Mouse (Mus musculus) naive thymus-derived CD4-positive, alpha-beta T cell, adult 2 months (primary cell): Measurements from ENCODE around the gene Cdr2.
"Not testable (repeated sequence)": the region's sequence is repeated elsewhere in the genome, so short reads cannot be mapped to it uniquely, and the experiment has no call there.

Experiments used
- DNase-seq: peaks from one replicate; pipeline ENCODE4 v3.0.0-alpha.2; 2011; ENCODE audit warnings: low read depth

The Cdr2 gene

DNA sequence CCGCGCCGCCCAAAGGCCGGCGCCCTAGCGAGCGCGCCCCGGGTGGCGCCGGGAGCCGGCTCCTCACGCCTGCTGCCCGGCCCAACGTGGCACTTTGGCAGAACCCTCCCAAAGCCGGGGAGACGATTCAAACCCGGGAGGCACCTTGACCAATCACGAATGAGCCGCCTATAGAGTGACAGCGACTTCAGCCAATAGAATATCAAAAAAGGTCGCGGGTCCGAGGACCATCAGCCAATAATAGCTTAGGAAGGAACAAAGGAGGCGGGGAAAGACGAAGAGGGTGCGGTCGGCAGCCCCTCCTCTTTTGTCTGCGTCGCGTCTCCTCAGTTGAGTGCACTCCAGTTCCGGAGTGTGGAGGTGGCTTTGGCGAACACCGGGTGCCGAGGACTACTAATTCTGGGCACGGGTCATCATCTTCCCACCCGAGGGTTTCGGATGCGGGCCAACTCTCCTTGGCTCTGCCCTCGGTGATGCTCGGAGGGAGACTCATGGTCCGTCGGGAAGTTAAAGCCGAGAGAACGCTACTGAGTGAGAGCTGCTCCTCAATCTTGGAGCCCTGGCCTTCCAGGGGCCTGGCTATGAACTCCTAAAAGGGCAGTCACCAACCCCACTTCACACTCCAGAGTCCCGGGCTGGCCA, at the start of gene Cdr2, which contains the start of gene Mfsd13b:
Gene Cdr2, minus strand, starts transcription at position 113 of the 642 bp plus-strand sequence.
Gene Mfsd13b, plus strand, starts transcription at position 310 of the 642 bp plus-strand sequence.
- peak; percentile 99 for DNase-seq

DNA sequence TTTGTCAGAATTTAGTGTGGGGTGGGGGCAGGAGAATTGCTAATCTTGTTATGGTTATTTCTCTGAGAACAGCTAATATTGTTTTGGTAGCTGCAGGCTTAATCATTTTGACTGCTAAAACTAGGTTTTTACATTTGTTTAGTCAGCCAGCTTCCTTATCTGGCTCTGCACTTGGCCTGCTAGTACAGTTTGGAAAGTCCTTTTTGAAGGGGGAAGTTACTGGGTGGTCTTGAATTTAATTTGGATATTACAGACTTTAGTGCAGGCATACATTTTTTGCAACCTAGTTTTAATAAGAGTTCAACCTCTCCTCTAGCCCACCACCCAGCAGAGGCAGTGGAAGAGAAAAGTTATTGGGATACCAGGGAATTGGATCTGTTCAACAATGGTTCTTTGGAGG, 47.8 kb upstream of the Cdr2 start:
- not testable (repeated sequence) for DNase-seq

DNA sequence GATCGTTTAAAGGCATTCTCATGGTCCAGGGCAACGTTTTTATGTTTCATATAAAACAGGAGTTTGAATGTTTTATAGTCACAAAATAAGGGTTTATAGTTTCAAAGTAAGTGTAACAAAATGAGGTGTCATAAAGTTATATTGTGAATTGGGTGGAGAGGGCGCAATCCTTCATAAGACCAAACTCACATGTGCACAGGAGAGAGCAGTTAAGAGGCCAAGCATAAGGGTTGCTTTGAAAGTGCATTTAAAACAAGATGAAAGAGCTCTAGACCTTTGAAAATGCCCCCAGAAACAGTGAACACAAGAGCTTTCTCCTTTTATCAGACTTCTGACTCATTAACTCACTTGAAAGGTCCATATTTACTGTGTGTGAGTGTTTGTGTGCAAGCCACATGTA, 44.2 kb upstream of the Cdr2 start:
- DNase-seq, result no peak

DNA sequence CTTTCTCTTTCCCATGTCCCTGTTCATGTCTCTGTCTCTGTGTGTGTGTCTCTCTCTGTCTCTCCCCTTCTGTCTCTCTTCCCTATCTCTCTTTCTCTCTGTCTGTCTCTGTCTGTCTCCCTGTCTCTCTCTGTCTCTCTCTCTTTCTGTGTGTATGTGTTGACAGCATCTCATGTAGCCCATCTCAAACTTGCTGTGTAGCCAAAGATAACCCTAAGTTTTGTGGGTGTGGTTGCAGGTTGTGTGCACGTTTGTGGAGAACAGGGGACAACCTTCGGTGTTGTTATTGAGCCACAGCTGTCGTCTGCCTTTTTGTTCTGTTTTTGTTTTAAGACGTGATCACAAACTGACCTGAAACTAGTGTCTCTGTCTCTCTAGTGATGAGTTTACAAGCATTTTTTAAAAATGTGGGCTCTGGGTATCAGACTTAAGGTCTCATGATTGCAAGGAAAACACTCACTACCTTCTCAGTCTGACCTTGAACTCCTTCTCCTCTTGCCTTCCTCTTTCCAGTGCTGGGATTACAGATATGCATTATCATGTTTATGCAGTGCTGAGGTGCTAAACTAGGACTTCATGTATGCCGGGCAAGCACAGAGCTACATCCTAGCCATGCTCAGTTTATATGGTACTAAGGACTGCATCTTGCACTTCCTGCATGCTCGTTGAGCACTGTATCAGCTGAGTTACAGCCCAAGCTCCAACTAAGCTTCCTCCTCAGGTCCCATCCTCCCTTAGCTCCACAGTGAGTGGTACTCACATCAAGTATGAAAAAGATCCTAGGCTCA, 43.3 kb upstream of the Cdr2 start:
- no peak for DNase-seq

DNA sequence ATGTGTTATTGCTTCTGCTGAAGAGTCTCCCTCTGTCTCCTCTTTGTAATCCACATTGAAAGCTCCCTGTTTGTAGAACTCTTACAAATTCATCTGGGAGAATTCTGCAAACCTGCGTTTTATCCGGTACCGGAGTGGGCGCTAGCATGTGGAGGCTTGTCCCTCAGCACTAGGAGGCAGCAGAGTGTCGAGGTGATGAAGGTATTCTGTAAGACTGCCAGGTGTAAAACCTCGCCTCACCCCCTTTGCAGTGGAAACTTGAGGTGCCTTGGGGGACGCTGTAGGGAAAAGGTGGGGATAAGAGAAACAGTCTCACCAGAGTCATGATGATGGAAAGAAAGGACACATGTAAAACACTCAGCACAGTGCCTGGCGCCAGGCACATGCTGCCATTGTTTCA, 38.2 kb upstream of the Cdr2 start:
- peak; percentile 77 for DNase-seq

DNA sequence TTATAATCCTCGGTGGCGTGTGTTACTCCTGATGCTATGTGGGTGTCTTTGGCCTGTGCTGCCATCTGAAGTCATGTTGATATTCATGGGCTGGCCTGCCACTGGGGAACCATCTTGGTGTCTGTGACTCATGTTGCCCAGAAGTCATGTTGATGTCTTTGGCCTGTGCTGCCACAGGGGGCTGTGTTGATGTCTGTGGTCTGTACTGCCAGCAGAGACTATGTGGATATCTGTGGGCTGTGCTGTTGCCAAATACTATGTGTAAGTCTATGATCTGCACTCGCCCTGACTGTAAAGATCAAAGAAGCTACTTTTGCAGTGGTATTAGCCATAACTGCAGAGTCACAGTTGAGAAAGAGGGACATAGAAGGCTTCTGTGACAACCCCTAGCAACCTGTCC, 36.7 kb upstream of the Cdr2 start:
- no peak for DNase-seq

DNA sequence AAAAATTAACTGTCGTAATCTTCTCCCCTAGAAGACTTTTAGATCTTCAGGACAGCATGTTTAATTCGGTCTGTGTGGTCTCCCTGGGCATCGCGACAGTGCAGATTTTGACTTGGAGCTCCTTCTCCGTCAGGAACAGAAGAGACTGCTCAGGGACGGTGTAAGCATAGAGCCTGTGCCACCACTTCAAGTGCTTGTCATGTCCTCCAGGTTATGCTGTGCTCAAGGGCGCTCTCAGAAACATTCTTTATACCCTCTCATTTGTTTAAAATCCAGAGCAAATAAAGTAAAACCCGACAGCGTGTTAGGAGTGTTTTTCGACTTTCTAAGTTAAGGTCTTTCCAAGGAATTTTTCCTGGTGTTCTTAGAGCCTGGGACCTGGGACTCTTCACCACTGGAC, 32.4 kb upstream of the Cdr2 start:
- no peak for DNase-seq

DNA sequence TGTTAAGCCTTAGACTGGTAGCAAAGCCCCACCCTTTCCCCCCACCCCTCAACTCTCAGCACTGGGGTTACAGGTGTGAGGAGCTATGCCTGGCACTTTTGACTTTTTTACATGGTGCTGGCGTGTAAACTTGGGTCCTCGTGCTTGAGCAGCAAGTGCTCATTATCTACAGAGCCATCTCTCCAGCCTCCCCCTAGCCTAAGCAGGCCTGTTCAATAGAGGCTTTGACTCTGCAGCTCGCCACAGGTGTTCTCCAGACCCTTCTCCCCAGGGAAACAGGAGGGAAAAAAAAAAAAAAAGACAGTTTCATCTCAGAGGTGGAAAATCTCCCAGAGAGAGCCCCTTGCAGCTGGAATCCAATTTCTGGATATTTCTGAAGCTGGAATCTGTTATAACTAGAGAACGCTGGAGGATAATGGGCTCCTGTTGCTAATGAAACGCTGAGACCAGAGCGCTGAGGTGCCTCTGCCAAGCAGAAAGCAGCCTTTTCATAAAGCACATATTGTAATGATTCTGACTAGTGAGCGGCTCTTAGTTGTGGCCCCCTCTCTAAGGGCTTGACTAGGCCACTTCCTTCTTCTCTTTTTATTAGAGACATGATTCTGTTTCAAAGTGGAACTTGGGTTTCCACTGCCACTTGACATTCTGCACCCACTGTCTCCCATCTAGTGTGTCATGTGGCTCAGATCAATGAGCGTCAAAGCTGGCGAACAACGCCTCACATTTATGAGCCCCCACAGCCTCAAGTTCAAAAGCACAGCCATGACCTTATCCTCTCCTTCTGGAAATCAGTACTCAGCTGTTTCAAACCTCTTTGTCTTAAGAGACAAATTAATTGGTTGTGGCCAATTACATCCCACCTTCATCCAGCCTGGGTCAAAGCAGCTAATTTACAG, 29.9 kb upstream of the Cdr2 start:
- DNase-seq, result no peak

DNA sequence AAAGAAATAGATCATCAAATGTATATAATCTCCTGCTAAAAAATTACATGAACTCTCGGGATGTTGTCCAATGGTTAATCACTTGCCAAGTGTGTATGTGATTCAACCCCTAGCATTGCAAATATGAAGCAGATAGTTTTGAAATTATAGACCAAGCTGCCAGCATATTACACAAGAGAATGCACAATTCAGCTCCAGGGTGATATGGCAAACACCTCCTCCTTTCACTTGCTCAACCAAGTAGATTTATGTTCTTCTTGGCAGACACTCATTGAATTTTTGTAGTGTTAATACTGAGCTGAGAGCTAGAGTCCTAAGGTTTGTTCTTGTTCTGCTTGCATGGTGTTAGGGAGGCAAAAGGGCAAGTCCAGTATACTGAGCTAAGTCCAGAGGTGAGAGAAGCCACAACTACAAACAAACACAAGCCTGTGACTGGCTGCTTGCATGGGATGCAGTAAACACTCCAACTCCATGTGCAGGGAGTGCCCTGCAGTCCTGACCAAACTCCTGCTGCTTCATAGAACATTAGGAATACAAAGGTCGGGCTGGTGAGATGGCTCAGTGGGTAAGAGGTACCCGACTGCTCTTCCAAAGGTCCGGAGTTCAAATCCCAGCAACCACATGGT, 21.8 kb upstream of the Cdr2 start:
- no peak for DNase-seq

DNA sequence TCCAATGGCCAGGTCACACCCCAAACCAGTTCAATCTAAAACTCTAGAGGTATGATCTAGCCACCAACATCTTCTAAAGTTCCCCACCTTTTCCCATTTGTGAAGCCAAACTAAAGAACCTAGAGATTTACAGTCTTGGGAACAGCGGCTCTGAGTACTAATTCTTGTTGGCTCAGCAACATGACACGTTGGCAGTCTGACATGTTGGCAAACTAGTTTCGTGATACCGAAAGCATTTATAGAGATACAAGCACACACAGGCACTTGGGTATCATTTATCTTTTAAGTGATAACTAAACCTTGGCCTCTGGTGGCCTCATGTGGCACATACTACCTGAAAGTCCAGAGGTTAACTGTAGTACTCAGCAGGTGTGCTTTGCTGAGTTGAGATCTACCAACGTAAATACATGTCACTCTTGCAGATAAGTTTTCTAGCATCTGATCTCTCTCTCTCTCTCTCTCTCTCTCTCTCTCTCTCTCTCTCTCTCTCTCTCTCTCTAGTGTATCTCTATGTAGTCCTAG, 20.4 kb upstream of the Cdr2 start:
- DNase-seq, result no peak

DNA sequence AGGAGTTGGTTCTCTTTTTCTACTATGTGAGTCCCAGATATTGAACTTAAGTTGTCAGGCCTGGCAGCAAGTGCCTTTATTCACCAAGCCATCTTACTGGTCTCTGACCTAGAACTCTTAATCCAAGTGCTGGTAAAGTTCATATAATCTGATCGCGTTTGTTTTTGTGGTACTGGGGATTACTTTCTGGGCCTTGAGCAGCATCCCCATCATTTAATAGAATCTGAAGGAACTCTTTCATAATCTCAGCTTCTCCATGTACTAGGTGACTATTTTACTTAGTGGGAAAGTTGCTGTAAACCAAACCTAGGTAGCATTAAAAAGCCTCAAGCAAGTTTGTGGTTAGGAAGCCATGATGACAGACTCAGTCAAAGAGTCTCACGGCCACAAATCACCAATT, 19.8 kb upstream of the Cdr2 start:
- DNase-seq, result no peak

DNA sequence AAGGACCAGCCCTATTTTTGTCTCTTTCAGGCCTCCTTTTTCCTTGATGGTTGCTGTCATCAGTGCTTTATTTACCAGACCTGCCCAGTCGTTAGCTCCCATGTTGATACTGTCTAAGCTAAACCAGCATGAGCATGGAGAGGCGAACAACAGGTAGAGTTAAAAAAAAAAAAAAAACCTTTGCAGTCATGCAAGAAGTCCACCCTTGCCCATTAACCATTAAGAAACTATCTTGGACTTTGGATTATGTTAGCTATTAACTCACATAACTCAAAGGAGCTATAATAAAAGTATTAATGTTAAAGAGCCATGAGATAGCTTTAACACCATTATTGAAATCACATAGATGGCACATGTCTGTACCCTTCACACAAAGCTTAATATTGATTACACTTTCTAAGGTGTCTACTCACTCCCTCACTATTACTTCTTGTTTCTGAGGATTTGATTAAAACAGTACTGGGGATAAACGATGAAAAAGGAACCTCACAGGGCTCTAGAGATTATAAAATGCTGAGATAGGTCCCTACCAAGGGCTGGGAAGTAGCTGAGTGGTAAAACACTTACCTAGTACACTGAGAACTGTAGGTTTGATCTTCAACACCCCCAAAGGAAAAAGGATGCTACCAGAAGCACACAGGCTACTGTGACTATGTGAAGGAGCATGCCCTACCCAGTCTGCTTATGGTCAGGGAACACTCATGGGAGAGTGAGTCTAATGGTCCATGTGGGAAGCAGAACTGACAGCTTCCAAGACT, 18.1 kb upstream of the Cdr2 start:
- DNase-seq, result no peak

DNA sequence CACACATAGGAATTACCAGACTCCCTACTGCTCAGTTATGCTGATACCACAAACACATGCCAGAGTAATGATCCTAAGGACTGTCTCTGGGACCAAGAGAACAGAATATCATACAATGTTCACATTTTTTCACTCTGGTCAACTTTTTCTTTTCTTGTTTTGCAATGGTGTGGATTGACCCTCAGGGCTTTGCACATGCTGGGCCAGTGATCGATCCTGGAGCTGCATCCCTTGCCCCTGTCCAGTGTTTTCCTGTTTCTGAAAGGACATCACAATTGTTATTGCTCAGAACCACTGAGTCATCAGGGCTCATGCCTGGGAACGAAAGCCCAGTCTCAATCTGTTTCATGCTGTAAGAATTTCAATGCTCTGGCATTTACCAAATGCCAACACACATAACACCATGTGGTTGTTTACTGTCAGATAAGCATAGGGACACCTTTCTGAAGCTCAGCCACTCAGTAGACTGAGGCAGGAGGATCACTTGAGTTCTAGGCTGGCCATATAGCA, 17.0 kb upstream of the Cdr2 start:
- no peak for DNase-seq

DNA sequence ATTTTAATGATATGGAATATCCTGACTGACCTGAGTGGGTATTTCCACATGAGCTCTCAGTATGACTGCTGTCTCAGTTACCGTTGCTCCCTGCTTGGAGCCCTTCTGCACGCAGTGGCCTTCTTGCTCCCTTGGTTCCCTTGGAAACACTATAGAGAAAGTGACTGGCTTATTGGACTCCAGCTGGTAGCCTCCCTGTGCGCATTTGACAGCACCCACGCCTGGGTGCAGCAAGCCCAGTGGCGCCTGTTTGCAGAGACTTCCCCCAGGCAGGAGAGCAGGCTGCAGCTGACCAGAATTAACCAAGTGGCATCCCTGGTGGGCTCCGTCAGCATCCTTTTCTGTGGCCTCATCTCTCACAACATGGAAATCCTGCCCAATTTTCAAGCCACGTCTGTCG, 9.1 kb upstream of the Cdr2 start:
- no peak for DNase-seq

DNA sequence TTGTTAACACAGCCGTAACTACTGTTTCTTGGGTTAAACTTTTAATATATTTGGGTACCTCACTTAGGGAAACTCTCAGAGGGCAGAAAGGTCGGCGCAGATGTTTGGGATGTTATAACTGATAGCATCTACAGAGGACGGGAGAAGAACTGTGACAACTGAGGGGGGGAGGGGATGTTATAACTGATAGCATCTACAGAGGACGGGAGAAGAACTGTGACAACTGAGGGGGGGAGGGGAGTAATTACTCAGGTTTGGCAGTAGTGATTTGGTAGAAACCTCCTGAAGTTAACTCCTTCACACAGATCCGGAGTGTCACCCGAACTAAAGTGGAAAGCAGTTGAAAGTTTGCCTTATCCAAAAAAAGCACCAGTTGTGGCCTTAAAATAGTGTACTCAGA, 856 bp upstream of the Cdr2 start:
- DNase-seq, result no peak

DNA sequence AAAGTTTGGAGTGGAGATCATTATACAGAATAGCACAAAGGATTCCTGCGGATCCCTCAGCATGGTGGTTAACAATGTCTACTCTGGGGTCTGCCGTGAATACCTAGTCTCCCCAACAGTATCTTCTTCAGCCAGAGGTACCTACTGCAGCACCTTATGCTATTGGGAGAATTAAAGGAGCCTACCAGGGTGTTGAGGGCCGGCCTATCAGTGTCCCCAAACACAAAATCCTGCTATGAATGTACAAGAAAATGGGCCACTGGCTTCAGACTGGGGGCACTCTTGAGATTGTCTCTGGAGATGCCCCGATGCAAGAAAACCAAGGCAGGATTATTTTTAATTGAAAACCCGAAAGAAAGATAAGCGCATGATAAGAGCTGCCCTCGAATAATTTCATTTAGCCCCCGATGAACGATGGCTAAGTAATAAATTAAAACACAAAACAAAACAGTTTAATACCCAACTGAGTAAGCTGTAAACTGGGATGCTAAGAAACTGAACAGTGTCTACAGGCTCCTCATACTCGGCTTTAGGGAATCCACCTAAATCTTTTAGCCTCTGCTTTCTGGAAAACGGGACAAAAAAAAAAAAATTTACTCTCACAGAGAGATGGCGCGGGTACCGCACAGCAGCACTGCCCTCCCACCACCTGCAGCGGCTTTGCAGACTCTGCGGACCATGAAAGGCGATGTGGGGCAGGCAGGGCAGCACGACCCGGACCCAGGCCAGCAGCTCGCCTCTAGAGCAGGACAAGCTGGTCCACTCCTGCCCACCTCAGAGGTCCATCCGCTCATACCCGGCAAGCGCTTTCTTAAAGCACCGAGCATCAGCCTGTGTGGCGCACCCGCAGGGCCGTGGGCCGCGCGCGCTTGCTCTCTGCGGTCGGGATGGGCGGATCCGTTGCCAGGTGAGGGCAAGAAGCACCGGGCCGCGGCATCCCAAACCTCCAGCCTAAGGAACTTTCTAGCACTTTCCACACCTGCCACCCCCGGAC, 884 bp downstream of the Cdr2 start:
- DNase-seq, result peak; percentile 69

DNA sequence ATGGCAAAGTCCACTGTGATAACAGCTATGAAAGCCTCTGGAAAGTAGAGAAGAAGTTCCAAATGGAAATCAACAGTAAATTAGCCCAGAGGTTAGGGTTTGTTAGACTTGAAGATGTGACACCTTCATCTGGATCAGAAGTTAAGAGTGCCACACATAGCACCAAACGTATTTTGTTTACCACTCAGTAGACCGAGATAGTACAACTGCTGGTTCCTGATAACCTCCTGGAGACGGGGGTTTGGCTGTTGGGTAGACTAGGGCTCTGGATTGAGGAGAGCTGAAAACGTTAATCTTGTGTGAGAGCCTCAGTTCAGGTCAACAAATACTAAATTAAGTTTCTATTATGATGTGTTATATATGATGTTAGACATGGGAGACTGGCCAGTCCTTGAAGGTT, 2.1 kb downstream of the Cdr2 start:
- DNase-seq, result no peak

DNA sequence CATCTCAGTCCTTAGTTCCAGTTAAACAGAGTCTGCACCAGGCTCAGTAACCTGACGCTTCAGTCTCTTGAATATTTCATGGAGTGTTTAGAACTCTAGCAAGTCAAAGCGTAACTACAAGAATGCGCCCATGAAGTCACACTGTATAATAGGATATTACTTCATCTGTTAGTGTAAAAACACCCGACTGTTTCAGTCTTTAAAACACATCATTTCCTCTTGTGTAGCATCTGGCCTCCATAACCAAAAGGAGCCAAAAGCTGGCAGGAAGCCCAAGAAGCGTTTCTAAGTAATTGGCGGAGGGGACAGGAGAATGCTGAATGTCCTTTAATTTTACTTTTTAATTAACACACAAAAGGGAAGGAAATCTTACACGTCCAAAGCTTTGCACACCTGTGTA, 5.0 kb downstream of the Cdr2 start:
- DNase-seq, result peak; percentile 22

DNA sequence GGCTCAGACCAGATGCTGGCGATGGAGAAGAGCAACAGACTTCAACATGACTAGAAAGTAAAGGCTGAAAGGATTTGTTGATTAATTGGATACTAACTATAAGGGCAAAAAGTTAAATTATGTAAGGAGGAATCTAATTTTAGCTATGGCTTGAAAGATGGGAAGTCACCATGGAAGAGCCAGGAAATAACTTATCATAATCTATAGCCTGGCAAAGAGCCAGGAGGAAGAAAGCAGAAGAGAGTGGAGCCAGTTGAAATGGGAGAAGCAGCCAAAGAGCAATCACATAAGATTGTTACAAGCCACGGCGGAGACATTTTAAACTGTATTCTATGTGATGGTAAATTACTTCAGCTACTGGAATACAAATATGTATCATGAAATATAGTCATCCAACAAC, 8.1 kb downstream of the Cdr2 start:
- DNase-seq, result no peak

DNA sequence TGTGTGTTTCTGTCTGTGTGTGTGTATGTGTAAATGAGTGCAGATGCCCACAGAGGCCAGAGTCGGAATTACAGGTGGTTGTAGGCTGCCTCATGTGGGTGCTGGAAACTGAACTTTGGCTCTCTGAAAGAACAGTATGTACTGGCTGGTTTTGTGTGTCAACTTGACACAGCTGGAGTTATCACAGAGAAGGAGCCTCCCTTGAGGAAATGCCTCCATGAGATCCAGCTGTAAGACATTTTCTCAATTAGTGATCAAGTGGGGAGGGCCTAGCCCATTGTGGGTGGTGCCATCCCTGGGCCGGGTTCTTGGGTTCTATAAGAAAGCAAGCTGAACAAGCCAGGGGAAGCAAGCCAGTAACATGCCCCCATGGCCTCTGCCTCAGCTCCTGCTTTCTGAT, 9.6 kb downstream of the Cdr2 start:
- not testable (repeated sequence) for DNase-seq
